Mouse (Mus musculus) forebrain, embryonic 15.5 days (tissue): Measurements from ENCODE around the gene Fcer2a. TPM values are rescaled to one million over a fixed set of nuclear protein-coding genes. Genes with fewer than 3 reads are reported as not detected.
A peak's percentile ranks its signal among the peaks of the same experiment; 100 is the strongest.

Experiments used
- ATAC-seq: fragments of 200-750 bp; cut with Nextera tagmentation; replicated peaks from 2 replicates; pipeline ENCODE4 v1.8.0; 2017; ENCODE audit warnings: mild to moderate bottlenecking, moderate TSS enrichment, moderate library complexity
- H3K27ac ChIP-seq: fragments of 300-500 bp; sonication (generic); replicated peaks from 2 replicates; pipeline ENCODE4 v1.5.1; 2015; ENCODE audit warnings: mild to moderate bottlenecking, inconsistent platforms
- H3K27me3 ChIP-seq: fragments of 300-500 bp; sonication (generic); 2 replicates; pipeline ENCODE4 v1.6.1; 2015; ENCODE audit warnings: inconsistent platforms
- H3K36me3 ChIP-seq: fragments of 300-500 bp; sonication (generic); 2 replicates; pipeline ENCODE4 v1.6.1; 2015; ENCODE audit warnings: mild to moderate bottlenecking, inconsistent platforms
- H3K4me1 ChIP-seq: fragments of 300-500 bp; sonication (generic); 2 replicates; pipeline ENCODE4 v1.6.1; 2015; ENCODE audit warnings: inconsistent platforms
- H3K4me2 ChIP-seq: fragments of 300-500 bp; sonication (generic); replicated peaks from 2 replicates; pipeline ENCODE4 v1.6.1; 2015; ENCODE audit warnings: mild to moderate bottlenecking, inconsistent platforms
- H3K4me3 ChIP-seq: fragments of 300-500 bp; sonication (generic); 2 replicates; pipeline ENCODE4 v1.5.1; 2015; ENCODE audit warnings: mild to moderate bottlenecking, inconsistent platforms
- H3K9ac ChIP-seq: fragments of 300-500 bp; sonication (generic); replicated peaks from 2 replicates; pipeline ENCODE4 v1.6.1; 2015; ENCODE audit warnings: mild to moderate bottlenecking, inconsistent platforms
- H3K9me3 ChIP-seq: fragments of 300-500 bp; sonication (generic); 2 replicates; pipeline ENCODE4 v1.6.1; 2016; ENCODE audit warnings: inconsistent platforms
- WGBS: fragments of 180-500 bp; shearing (Covaris S2); methylation state at CpG from one replicate; pipeline ENCODE4 v1.1.7; 2015; ENCODE audit warnings: mixed read lengths; 5-methylcytosine and 5-hydroxymethylcytosine counted together
- polyA plus RNA-seq: library from polyadenylated mRNA; unstranded; fragments of >200 nt; fragmentation: Nextera tagmentation; extraction: Ambion mirVana; gene quantifications from 2 replicates; pipeline ENCODE4 v1.2.1, GENCODE M21; 2015

The Fcer2a gene
- polyA plus RNA-seq, result 0.37 and 0.47 TPM in 2 replicates

GRCm38 (mm10) chr8:3694121-3694520 is at the start of gene Fcer2a:
TSS of gene Fcer2a (minus strand) at chr8:3694175.
- 86% methylated on average over 3 of the region's 3 CpGs for WGBS
- H3K36me3 ChIP-seq, result no peaks in the 10 kb centered on the region
- no peaks in the 10 kb centered on the region for H3K9me3 ChIP-seq

GRCm38 (mm10) chr8:3736947-3737346 is 43.0 kb upstream of the Fcer2a start:
- Histone ChIP-seq H3K9ac (no peak overlapping the region), H3K27me3 (no peaks in the 10 kb centered on the region), H3K4me1 (no peaks in the 10 kb centered on the region), H3K4me2 (no peak overlapping the region), H3K36me3 (no peaks in the 10 kb centered on the region), H3K4me3 (no peak overlapping the region), H3K27ac (no peak overlapping the region), H3K9me3 (no peaks in the 10 kb centered on the region)
- no peak for ATAC-seq
- 92% methylated on average over 2 of the region's 2 CpGs for WGBS

More at GRCm38 (mm10) chr8:3694121-3694520, at the start of gene Fcer2a:
- H3K27me3 ChIP-seq, result no peaks in the 10 kb centered on the region
- no peak within 1 kb of the TSS for H3K27ac ChIP-seq
- ATAC-seq, result no peak
- H3K4me1 ChIP-seq, result no peaks in the 10 kb centered on the region
- no peak within 1 kb of the TSS for H3K9ac ChIP-seq
- H3K4me3 ChIP-seq, result no peak within 1 kb of the TSS
- H3K4me2 ChIP-seq, result no peak within 1 kb of the TSS

- Histone ChIP-seq H3K27me3 (no peaks in the 10 kb centered on the region), H3K4me2 (no peak overlapping the region), H3K4me1 (no peaks in the 10 kb centered on the region), H3K36me3 (no peaks in the 10 kb centered on the region), H3K9me3 (no peaks in the 10 kb centered on the region), H3K27ac (no peak overlapping the region), H3K9ac (no peak overlapping the region), H3K4me3 (no peak overlapping the region)
- ATAC-seq, result no peak
- WGBS, result 82% methylated on average over 2 of the region's 2 CpGs
Measured at GRCm38 (mm10) chr8:3735599-3735998, 41.6 kb upstream of the Fcer2a start.

GRCm38 (mm10) chr8:3734084-3734483 is 40.1 kb upstream of the Fcer2a start:
- Histone ChIP-seq H3K27me3 (no peaks in the 10 kb centered on the region), H3K9ac (no peak overlapping the region), H3K4me1 (no peaks in the 10 kb centered on the region), H3K9me3 (no peaks in the 10 kb centered on the region), H3K36me3 (no peaks in the 10 kb centered on the region), H3K4me2 (no peak overlapping the region), H3K27ac (no peak overlapping the region), H3K4me3 (no peak overlapping the region)
- no peak for ATAC-seq
- WGBS, result 59% methylated on average over 1 of the region's 1 CpGs

- no peak overlapping the region for H3K27ac ChIP-seq
- no peaks in the 10 kb centered on the region for H3K36me3 ChIP-seq
- no peak overlapping the region for H3K9ac ChIP-seq
- H3K4me3 ChIP-seq, result no peak overlapping the region
- no peaks in the 10 kb centered on the region for H3K9me3 ChIP-seq
- ATAC-seq, result no peak; the same call in 1 of the 2 replicates
- H3K27me3 ChIP-seq, result no peaks in the 10 kb centered on the region
- H3K4me2 ChIP-seq, result no peak overlapping the region
- 19% methylated on average over 1 of the region's 1 CpGs for WGBS
- H3K4me1 ChIP-seq, result no peaks in the 10 kb centered on the region
Measured at GRCm38 (mm10) chr8:3721041-3721440, 27.1 kb upstream of the Fcer2a start.

- H3K27me3 ChIP-seq, result no peaks in the 10 kb centered on the region
- H3K9me3 ChIP-seq, result no peaks in the 10 kb centered on the region
- H3K4me3 ChIP-seq, result no peak within 1 kb of the TSS
- H3K4me1 ChIP-seq, result no peaks in the 10 kb centered on the region
- ATAC-seq, result no peak
- 68% methylated on average over 5 of the region's 5 CpGs for WGBS
- no peak within 1 kb of the TSS for H3K4me2 ChIP-seq
- H3K9ac ChIP-seq, result no peak within 1 kb of the TSS
- H3K27ac ChIP-seq, result no peak within 1 kb of the TSS
- no peaks in the 10 kb centered on the region for H3K36me3 ChIP-seq
Measured at GRCm38 (mm10) chr8:3720551-3720950, 26.6 kb upstream of the Fcer2a start, which contains the start of gene Clec4g. TSS of gene Clec4g (minus strand) at chr8:3720651.

- H3K27ac ChIP-seq, result no peak overlapping the region
- no peak overlapping the region for H3K9ac ChIP-seq
- H3K36me3 ChIP-seq, result no peaks in the 10 kb centered on the region
- no peaks in the 10 kb centered on the region for H3K9me3 ChIP-seq
- no peaks in the 10 kb centered on the region for H3K27me3 ChIP-seq
- 17% methylated on average over 14 of the region's 14 CpGs for WGBS
- no peak overlapping the region for H3K4me2 ChIP-seq
- H3K4me3 ChIP-seq, result no peak overlapping the region
- no peaks in the 10 kb centered on the region for H3K4me1 ChIP-seq
- ATAC-seq, result 0 out of 2 replicates have a peak, but pooled peaks have one; percentile 43
Measured at GRCm38 (mm10) chr8:3718559-3718958, 24.6 kb upstream of the Fcer2a start.

GRCm38 (mm10) chr8:3717321-3717954 is 23.5 kb upstream of the Fcer2a start:
- WGBS, result 80% methylated on average over 12 of the region's 12 CpGs
- no peak for ATAC-seq
- no peaks in the 10 kb centered on the region for H3K4me1 ChIP-seq

GRCm38 (mm10) chr8:3711646-3712045 is 17.7 kb upstream of the Fcer2a start:
- no peaks in the 10 kb centered on the region for H3K9me3 ChIP-seq
- H3K27me3 ChIP-seq, result no peaks in the 10 kb centered on the region
- no peak for ATAC-seq
- 72% methylated on average over 2 of the region's 2 CpGs for WGBS
- H3K4me2 ChIP-seq, result no peak overlapping the region
- no peak overlapping the region for H3K9ac ChIP-seq
- no peak overlapping the region for H3K4me3 ChIP-seq
- no peaks in the 10 kb centered on the region for H3K36me3 ChIP-seq
- no peaks in the 10 kb centered on the region for H3K4me1 ChIP-seq
- no peak overlapping the region for H3K27ac ChIP-seq

More at GRCm38 (mm10) chr8:3717321-3717954, 23.5 kb upstream of the Fcer2a start:
- Histone ChIP-seq H3K27me3 (no peaks in the 10 kb centered on the region), H3K27ac (no peak overlapping the region), H3K9ac (no peak overlapping the region), H3K36me3 (no peaks in the 10 kb centered on the region), H3K4me2 (no peak overlapping the region), H3K9me3 (no peaks in the 10 kb centered on the region), H3K4me3 (no peak overlapping the region)

GRCm38 (mm10) chr8:3710312-3710711 is 16.3 kb upstream of the Fcer2a start:
- H3K4me3 ChIP-seq, result no peak overlapping the region
- ATAC-seq, result no peak
- no peak overlapping the region for H3K4me2 ChIP-seq
- no peaks in the 10 kb centered on the region for H3K4me1 ChIP-seq
- no peak overlapping the region for H3K9ac ChIP-seq
- H3K27me3 ChIP-seq, result no peaks in the 10 kb centered on the region
- H3K27ac ChIP-seq, result no peak overlapping the region
- no peaks in the 10 kb centered on the region for H3K36me3 ChIP-seq
- no peaks in the 10 kb centered on the region for H3K9me3 ChIP-seq
- WGBS, result 84% methylated on average over 3 of the region's 3 CpGs

GRCm38 (mm10) chr8:3707611-3708010 is 13.6 kb upstream of the Fcer2a start:
- Histone ChIP-seq H3K4me3 (no peak overlapping the region), H3K9me3 (no peaks in the 10 kb centered on the region), H3K27ac (no peak overlapping the region), H3K36me3 (no peaks in the 10 kb centered on the region), H3K4me2 (no peak overlapping the region), H3K4me1 (no peaks in the 10 kb centered on the region), H3K9ac (no peak overlapping the region), H3K27me3 (no peaks in the 10 kb centered on the region)
- no peak for ATAC-seq
- 78% methylated on average over 7 of the region's 7 CpGs for WGBS

- Histone ChIP-seq H3K36me3 (no peaks in the 10 kb centered on the region), H3K9me3 (no peaks in the 10 kb centered on the region), H3K9ac (no peak overlapping the region), H3K4me3 (no peak overlapping the region), H3K27me3 (no peaks in the 10 kb centered on the region), H3K4me2 (no peak overlapping the region), H3K4me1 (no peaks in the 10 kb centered on the region), H3K27ac (no peak overlapping the region)
- WGBS, result 58% methylated on average over 4 of the region's 4 CpGs
- ATAC-seq, result no peak
Measured at GRCm38 (mm10) chr8:3705711-3706110, 11.7 kb upstream of the Fcer2a start.

- no peak overlapping the region for H3K27ac ChIP-seq
- no peaks in the 10 kb centered on the region for H3K36me3 ChIP-seq
- H3K9ac ChIP-seq, result no peak overlapping the region
- H3K27me3 ChIP-seq, result no peaks in the 10 kb centered on the region
- no peak overlapping the region for H3K4me3 ChIP-seq
- WGBS, result 89% methylated on average over 1 of the region's 1 CpGs
- no peaks in the 10 kb centered on the region for H3K4me1 ChIP-seq
- H3K9me3 ChIP-seq, result no peaks in the 10 kb centered on the region
- H3K4me2 ChIP-seq, result no peak overlapping the region
- ATAC-seq, result no peak
Measured at GRCm38 (mm10) chr8:3701491-3701890, 7.5 kb upstream of the Fcer2a start.
